Mouse (Mus musculus) heart, adult 11 months (tissue): ENCODE results near the gene Dars.

Source experiments
- DNase-seq: peaks from one replicate; pipeline ENCODE4 v3.0.0; 2022

The Dars gene

GRCm38 (mm10) chr1:128411141-128411540 lies 6.0 kb downstream of the Dars start:
- no peak for DNase-seq

DNA sequence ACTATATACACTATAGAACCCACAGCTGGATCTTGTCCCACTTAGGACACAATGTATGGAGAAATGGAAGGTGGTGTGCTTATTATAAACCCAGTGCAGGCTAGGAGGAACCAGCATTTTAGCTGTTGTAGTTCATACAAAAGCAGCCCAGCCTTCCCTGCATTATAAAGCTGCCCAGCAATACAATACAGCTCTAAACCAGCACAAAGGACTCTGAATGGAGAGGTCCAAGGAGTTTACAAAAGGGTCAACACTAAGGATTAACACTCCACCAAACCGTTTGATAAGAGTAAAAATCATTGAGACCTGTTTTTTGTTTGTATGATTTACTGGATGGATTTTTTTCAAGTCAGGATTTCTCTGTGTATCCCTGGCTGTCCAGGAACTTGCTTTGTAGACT lies 10.3 kb downstream of the Dars start:
- no peak for DNase-seq

DNA sequence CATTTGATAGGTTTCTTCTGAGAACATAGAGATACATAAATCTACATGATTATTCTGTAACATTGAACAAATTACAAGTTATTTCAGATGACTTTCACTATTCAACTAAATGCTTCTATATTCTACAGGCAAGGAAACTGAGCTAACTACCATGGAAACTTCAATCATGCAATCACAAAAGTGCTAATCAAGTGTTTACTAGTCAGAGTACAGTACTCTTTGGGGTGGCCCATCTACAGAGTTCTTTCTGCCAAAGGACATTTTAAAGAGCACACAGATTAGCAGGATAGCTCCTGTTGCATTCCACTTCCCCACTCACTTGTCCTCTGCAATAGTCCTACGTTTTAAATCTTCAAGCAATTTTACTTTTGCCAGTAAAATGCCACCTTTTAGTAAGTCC lies 11.5 kb downstream of the Dars start:
- DNase-seq: no peak

- DNase-seq: peak; percentile 70
These were observed 12.1 kb downstream of the Dars start for GRCm38 (mm10) chr1:128405041-128405481.

GRCm38 (mm10) chr1:128400926-128401325 lies 16.2 kb downstream of the Dars start:
- DNase-seq: no peak

- DNase-seq: no peak
These were observed 16.9 kb downstream of the Dars start for GRCm38 (mm10) chr1:128399941-128400915.

DNA sequence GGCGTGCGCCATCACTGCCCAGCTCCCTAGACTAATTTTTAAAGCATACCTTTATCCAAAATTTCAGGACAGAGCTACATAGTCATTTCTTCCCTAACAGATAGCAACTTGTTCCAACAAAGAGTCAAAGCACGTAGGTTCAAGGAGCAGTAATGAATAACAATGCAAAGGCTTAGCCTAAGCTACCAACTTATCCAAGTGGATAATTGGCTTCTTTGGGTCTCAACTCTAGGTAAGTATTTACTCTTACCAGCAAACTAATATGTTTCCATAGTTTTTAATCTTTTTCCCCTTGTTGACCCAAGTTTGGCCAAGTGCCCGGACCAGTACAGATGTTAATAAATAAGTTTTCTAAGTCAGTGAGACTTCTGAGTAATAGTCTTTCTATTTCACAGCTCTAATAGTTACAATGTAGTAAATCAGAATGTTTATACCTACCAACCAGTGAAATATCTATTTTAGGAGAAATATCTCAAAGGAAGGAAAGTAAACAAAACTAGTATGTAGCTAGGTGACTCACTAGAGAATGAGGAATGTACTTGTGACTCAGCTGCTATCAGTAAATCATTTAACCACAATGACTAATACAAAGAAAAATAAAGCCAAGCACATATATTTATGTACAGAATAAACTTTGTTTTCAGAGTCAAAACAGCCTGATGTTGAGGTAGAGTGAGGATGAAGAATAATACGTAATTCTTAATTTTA lies 18.3 kb downstream of the Dars start:
- DNase-seq: no peak

- DNase-seq: no peak
These were observed 22.5 kb downstream of the Dars start for GRCm38 (mm10) chr1:128394657-128395056.

- DNase-seq: no peak
These were observed 24.8 kb downstream of the Dars start for GRCm38 (mm10) chr1:128392382-128392781.

- no peak for DNase-seq
These were observed 30.7 kb downstream of the Dars start for GRCm38 (mm10) chr1:128386487-128386886.

- peak; percentile 68 for DNase-seq
These were observed 40.3 kb downstream of the Dars start for GRCm38 (mm10) chr1:128376841-128377240.

- DNase-seq: peak; percentile 45
These were observed 44.9 kb downstream of the Dars start for GRCm38 (mm10) chr1:128372143-128372860.

GRCm38 (mm10) chr1:128368732-128369441 lies 48.3 kb downstream of the Dars start:
- DNase-seq: peak; percentile 78

- DNase-seq: peak; percentile 74
These were observed 56.6 kb downstream of the Dars start for GRCm38 (mm10) chr1:128360601-128361000.

DNA sequence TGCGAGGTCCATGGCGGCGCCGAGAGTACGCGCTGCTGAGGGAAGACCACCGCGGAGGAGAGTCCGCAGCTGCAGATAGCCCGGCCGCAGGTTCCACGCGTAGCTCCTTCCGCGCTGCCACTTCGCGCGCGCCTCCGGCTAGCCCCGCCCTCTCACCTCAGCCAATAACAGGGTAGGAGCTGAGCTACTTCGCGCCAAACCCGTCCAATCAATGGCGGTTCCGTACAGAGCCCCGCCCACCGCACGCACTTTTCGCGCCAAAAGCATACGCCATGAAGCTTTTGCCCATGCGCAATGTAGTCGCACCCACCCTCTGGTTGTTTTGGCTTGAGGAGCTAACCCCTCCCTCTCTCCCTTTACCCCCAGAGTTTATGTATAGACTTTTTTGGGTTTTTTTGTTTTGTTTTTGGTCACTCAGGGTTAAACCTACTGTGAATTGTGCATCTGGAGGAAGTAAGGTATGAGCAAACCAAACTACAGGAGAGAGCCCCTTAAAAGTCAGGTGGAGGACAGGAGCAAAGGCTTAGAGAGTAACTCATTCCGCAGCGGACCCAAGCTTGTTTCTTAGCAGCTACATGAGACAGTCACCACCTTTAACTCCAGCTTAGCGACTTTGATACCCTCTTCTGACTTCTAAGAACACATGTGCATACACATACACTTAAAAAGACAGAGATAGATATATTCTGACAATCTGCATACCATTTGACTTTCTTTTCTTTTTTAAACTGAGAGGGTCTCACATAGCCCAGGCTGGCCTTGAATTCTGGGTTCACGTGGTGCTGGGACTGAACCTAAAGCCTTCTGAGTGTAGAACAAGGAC lies 57.4 kb downstream of the Dars start, which contains the start of gene Mcm6:
Mcm6 (minus strand) TSS at position 111 of the 823 bp plus-strand sequence.
- peak; percentile 100 for DNase-seq

DNA sequence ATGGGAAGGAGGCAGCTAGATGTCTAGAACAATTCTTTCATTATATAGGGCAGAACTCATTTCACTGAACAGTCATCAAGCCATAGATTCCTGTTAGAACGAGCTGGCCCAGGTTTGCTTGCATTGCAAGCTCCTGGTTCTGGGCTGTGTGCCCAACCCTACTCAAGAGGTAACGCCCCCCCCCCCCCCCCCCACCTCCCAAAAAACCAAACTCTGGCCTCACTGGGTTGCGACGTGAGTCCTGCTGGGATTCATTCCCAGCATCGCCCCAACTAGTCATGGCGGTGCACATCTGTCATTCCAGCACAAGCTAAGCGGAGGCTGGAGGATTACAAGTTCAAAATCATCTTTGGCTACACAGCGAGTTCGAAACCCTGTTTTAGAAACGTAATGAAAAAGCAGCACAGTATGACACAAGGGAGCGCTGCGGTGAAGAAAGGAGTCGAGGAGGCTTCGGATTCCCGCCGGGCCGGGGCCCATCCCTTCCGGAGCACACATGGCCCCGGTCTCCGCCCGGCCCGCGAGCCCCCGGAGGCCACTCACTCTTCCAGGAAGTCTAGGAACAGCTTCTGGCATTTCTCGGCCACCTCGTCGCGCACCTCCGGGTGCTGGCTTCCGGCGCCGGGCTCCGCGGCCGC lies 58.1 kb downstream of the Dars start:
- DNase-seq: no peak

DNA sequence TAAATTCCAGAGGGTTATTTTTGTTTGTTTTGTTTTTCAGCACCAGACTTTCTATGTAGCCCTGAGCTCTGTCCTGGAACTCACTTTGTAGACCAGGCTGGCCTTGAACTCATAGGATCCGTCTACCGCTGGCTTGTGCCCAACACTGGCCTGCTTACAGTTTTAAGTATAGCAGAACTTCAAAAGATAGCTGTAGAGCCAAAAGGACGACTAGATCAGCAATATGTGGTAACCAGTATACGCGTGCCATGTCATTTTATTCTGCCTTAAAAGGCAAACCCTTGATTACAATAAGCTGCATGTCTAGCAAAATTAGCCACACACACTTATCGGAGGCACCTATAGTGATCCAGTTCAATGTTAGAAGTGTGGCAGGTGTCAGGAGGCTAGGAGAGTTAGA lies 58.9 kb downstream of the Dars start:
- DNase-seq: peak; percentile 70

DNA sequence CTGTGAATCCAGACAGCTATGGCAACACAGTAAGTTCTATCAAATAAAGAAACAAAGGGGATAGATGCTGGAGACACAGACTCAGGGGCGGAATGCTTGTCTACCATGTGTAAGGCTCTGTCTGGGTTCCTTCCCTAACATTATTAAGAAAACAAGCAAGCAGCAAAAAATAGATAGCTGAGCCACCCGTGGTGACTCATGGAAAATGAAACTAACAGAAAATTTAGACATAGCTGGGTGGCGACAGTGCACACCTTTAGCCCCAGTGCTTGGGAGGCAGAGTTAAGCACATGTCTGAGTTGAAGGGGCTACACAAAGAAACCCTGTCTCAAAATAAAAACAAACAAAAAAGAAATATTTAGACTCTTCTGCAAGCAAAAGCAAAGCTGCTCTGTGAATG lies 59.7 kb downstream of the Dars start:
- DNase-seq: peak; percentile 85

- peak; percentile 19 for DNase-seq
These were observed 64.1 kb downstream of the Dars start for GRCm38 (mm10) chr1:128353092-128353491.

GRCm38 (mm10) chr1:128344232-128344631 lies 72.9 kb downstream of the Dars start:
- peak; percentile 41 for DNase-seq
